Mouse (Mus musculus) gastrocnemius, adult 8-10 months (tissue): Measurements from ENCODE around the gene March10. TPM values are rescaled to one million over a fixed set of nuclear protein-coding genes. Genes with fewer than 3 reads are reported as not detected.

ENCODE experiments used
- DNase-seq, 2 experiments: peaks; one replicate each; pipeline ENCODE4 v3.0.0; 2022; ENCODE audit warnings: low spot score in 2 of 2
- total RNA-seq, 4 experiments: library from RNA; stranded (reverse); gene quantifications; 2 replicates each; pipeline ENCODE4 v1.2.4; 2022

March10 gene
- total RNA-seq, 4 experiments from 2014 or later, result not detected

DNA sequence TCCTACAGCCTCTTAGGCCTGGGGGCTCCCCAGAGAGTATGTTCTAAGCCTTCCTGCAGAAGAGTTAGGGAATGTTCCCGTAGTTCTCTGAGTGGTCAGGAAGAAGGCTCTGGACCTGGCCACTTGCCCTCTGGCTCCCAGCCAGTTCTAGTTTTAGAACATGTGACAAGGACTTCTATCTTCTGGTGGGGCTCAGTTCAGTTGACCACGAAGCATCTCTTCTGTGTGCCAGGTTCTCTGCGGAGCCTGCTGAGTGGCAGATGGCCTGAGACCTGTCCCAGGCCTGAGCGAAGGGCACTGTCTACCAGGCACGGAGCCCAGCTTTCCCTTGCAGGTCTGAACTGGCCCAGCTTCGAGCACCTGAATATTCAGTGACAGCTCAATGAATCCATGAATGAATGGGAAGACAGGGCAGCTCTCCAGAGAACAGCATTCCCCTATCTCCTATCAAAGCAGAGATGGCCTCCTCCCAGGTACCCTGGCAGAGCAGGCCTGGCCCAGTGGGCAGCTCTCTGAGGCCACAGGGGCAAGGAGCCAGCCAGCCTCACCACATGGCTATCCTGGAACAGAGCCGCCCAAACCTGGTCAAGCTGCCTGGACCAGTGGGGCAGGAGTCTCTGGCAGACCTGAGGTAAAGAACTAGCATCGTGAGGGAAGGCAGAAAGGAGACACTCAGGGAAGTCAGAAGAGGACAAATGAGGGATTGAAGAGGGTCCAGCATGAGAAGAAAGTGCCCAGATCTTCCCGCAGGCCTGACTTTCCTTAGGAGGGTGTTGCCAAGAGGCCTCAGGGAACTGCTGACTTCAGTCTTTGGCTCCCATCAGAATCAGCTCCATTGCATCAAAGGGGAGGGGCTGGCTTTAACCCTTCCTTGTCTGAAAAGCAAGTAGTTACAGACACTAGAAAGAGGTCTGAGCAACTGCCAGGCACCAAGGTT is 103.3 kb downstream of the March10 start:
- peak; percentile 82 to 86 for DNase-seq

DNA sequence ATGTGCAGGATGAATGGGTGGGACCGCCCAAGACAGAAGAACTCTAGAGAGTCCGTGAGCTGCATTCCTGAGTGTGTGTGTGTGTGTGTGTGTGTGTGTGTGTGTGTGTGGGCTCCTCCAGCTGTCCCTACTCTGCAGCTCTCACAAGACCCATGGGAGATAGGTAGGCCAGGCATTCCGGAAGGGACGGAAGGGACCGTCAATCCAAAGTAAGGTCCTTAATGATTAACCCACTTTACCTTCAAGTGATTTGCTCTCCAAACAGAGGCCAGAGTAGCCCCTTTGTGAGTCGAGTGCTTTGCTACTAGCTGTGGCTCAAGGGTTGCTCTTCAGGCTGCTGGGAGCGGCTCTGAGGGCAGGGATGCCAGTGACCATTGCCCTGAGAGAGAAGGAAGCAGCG is 104.4 kb downstream of the March10 start:
- DNase-seq, result no peak

DNA sequence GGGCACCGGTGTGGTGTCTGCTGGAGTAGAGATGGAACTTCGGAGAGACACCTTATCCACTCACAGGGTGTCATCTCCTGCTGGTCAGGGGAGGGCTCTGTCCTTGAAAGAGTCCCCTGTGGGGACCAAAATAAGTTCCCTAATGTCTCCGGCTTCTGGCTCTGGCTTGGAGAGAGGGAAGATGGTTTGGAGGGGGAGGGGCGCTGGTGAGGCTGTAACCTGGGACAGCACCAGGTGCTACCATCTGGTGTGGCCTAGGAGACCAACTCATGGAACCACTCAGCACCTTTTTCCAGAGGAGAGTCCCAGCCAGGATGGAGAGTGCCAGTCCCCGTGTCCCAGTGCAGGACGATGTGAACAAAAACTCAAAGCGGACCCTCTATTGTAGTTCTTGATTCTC is 105.9 kb downstream of the March10 start:
- DNase-seq, result no peak

DNA sequence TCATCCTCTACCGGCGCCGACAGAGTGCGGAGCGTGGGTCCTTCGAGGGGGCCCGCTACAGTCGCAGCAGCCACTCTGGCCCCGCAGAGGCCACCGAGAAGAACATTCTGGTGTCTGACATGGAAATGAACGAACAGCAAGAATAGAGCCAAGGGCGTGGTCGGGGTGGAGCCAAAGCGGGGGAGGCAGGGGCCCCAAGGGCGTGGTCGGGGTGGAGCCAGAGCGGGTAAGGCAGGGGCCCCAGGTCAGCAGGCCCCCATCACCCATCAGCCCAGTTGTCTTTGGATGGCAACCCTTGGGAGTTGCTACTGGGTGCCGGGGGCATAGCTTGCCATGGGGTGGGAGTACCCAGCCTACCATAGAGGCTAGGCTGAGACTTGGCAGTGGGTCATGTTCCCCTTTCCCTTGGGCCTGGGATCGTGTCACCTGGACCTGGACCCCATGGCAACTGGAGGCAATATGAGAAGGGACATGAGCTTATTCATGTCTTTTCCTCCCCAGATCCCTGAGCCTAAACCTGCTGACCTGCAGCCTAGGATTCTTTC is 106.7 kb downstream of the March10 start:
- DNase-seq, result no peak

DNA sequence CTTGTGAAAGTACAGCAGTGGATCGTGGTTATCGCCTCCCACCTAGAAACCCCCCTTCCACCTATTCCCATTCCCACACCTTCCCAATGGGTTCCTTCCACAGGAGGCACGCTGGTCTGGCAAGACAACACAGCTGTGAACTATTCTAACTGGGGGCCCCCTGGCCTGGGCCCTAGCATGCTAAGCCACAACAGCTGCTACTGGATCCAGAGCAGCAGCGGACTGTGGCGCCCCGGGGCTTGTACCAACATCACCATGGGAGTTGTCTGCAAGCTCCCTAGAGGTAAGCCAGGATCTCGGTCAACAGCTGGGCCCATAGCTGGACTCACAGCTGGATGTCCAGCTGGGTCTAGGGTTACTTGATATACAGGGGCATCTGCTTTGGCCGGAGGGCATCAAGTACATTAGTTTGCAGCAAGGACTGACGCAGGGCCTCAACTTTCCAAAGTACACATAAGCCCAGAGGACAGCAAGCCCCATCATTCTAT is 108.0 kb downstream of the March10 start:
- no peak for DNase-seq

DNA sequence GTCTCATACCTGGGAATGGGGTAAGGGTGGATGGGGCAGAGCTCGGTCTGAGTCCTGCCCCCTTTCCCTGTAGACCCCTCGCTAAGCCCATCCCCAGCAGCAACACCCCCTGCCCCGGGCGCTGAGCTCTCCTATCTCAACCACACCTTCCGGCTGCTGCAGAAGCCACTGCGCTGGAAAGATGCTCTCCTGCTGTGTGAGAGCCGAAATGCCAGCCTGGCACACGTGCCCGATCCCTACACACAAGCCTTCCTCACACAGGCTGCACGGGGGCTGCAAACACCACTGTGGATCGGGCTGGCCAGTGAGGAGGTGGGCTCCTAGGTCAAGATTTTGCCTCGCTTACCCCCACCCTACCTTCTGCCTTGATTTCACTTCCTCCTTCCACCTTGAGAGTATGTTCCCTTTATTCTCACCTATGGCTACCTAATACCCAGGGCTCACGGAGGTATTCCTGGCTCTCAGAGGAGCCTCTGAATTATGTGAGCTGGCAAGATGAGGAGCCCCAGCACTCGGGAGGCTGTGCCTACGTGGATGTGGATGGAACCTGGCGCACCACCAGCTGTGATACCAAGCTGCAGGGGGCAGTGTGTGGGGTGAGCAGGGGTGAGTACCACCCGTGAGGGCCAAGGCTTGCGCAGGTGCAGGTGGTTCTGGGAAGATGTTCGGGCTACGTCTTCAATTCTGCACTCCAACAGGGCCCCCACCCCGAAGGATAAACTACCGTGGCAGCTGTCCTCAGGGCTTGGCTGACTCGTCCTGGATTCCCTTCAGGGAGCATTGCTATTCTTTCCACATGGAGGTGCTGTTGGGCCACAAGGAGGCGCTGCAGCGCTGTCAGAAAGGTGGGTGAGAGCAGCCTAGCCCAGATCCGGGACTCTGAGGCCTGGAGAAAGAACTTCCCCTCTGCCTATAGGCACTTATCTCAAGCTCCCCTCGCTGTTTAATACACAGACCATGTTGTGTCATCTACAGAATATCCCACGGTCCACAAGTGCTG is 109.1 kb downstream of the March10 start:
- DNase-seq, result peak; percentile 60 to 75

DNA sequence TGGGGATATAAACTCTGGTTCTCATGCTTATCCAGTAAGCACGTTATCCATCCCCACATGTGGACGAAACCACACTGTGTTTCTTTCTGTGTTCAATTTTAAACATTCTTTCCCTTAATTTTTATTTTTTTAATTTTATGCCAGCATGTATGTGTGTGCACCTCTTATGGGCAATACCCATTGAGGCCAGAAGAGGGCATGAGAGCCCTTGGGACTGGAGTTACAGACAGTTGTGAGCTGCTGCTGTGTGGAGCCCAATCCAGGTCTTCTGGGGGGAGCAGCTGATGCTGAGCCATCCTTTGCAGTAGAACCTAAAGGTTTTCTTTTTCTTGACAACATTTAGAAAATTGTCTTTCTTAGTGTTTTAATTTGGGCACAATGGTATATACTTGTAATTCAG is 111.3 kb downstream of the March10 start:
- no peak for DNase-seq

DNA sequence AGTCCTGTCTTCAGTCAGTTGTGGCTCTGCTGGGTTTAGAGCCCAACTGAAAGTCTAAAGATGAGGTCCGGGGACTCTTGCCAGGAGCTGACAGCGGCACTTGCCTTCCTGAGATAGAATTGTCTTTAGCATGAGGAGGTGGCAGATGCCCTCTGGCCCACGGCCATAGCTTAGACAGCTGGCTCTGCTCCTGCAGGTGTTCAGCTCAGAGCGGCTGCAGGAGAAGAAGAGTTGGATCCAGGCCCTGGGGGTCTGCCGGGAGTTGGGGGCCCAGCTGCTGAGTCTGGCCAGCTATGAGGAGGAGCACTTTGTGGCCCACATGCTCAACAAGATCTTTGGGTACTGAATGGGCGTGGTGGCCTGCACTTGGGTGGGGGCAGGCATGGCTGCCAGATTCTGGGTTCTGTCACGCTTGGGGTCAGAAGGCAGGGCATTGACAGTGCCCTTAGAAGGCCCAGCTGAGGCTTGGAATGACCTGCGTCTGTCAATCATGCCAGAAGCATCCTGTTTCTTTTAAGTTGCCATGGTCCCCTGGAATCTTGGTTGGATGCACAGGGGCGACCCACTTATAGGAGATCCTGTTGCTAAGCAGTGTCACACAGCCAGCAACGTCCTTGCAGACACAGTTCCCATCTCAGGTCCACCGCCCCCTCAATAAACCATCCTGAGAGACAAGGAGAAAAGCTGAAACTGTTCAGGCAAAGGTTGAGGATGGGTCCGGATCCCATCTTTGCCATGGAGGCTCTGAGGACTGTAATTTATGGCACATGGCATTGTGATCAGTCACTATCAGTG is 117.7 kb downstream of the March10 start:
- DNase-seq, result no peak

DNA sequence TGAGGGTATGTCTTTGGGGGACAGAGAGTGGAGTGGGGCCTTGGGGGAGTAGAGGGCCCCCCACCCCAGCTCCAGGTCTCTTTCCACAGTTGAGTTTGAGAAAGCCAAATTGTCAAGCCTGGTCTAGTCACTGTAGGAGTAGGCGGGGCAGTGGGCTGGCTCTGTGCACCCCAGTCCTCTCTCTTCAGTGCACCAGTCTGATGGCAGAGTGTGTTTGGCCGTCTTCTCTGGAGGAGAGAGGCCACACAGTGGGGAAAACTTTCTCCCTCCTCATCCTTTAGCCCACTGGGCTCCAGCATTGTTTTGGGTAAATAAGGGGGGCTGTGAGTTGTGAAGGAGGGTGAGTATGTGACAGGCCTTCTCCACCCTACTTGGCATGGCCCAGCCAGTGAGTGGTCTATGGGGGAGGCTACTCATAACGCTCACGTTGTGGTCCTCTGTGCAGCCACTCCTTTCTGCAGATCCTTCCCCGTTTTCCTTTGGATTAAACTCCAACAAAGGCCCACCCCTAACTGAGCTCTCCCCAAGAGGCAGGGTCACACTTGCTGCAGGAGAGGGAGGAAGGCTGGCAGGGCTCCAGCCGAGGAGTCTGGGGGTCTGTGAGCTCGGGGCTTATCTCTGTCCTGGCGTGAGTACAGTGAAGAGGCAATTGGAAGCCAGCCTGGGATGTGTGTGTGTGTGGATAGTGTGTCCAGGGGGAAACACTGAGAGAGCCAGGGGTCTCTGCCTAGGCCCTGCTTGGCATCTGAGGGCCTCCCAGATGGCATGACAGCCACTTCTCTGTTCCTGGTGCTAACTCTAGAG is 122.5 kb downstream of the March10 start:
- DNase-seq, result no peak

DNA sequence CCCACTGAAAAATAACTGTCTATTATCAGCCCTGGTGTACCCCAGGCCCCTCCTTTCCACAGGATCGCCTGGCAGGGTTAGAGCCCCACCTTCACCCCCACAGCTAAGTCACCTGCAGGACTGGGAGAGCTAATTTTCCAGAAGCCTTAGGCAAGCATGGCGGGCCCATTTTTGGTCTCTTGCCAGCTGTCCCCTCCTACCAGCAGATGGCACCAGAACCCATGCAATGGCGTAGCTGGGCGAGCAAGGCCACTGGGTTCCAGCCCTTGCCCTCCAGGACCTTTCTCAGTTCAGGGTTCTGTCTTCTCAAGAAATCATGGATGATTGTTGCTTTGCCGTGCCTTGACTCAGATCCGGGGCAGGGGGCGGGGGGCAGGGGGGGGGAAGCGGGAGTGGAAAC is 124.1 kb downstream of the March10 start:
- DNase-seq, result peak; percentile 40 to 55

DNA sequence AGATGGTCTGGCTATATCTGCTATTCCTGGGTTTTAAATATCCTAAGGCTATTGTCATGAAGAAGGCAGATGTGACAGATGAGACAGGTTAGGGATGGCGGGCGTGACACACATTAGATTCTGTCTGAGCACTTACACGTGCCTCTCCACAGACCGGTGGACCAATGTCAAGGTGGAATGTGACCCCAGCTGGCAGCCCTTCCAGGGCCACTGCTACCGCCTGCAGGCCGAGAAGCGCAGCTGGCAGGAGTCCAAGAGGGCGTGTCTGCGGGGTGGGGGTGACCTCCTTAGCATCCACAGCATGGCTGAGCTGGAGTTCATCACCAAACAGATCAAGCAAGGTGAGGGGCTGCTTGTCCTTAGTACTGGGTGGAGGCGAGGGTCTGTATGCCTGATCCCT is 124.8 kb downstream of the March10 start:
- DNase-seq, result peak; percentile 53 to 74

DNA sequence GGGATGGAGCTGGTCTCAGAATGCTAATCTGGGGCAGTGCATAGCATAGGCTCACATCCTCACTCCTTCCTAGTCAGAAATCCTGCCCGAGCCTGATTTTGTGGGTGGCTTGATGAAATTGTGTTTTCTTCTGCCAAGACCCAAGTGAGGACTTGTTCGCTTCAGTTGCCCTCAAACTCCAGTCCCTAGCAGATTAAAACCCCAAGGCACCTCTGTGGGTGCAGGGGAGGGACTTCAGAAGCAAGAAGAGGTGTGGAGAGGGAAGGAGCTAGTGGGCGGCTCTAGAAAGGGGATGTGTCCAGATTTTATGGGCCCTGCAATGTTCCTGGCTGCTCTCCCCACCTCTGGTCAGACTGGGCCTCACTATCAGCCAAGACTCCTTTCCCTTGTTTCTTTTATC is 125.4 kb downstream of the March10 start:
- DNase-seq, result no peak

DNA sequence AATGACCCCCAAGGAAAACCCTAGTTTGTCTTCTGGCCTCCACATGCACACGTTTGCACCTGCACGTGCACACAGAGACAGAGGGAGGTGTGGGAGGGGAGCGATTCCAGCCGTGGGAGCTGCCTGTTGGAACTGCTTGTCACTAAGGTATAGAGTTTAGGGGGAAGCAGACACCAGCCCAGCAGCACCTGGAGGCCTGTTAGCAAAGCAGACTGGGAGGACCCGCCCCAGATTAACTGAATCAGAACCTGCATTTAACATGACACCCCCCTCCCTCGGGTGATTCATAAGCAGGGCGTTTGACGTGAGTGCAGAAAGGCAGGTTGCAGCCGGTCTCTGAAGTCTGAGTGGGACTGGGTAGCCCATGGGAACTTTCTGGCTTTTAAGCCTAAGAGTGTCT is 126.6 kb downstream of the March10 start:
- no peak for DNase-seq

DNA sequence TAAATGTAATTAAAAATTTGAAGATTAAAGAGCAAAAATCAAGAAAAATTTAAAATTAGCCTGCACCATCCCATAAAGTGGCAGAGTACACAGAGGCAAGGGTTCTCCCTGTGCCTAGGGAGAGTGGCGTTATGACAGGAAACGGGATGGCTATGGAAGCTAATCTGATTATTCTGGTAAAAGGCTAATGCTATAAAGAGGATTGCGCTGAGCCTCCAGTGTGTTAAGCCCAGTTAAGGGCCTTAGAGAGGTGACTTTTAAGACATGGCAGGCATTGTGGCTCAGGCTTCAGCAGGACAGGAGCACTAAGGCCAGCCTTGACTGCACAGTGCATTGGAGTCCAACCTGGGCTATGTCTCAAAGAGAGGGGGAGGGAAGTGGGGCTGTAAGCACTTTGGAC is 129.4 kb downstream of the March10 start:
- DNase-seq, result no peak

DNA sequence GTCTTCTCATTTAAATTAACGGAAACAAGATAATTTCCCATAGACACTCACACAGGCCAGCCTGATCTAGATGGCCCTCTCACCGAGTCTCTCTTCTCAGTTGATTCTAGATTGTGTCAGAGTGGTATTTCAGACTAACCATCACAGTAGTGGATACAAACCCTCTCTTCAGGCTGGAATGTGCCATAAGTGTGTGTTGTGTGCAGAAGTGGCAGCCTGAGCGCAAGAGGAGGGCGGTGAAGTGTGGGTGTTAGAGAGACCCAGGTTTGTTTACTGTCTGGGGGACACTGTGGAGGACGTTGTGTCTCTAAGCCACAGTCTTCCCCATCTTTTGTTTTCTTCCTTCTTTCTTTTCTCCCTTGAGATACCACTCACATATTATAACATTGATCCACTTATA is 133.0 kb downstream of the March10 start:
- DNase-seq, result no peak

DNA sequence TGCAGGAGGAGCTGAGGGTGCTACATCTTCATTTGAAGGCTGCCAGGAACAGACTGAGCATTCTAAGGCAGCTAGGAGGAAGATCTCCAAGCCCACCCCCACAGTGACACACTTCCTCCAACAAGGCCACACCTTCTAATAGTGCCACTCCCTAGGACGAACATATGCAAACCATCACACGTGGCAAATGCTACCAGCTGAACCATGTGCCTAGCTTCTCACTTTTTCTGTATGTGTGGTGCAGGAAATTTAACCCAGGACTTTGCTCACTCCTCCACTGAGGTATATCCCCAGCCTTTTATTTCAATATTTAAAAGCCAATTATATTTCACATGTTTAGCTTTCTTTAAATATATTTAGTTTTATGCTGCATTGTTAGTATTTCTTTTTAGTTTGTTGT is 135.4 kb downstream of the March10 start:
- DNase-seq, result no peak

DNA sequence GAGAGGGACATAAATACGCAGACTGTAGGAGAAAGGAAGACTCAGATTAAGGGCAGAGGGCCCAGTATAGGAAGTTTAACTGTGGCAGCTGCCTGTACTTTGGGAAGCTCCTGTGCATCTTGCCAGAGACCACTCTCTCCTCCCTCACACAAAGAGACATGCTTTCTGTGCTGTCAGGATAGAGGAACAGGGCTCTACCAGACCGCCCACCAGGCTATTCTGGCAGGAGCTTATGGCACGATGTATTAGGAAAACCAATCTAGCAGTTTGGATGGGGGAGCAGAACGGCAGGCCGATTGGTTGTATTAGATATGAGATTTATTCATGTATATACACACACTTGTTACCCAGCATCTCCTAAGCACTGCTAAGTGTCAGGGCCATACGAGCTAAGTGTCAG is 138.8 kb downstream of the March10 start:
- no peak for DNase-seq

DNA sequence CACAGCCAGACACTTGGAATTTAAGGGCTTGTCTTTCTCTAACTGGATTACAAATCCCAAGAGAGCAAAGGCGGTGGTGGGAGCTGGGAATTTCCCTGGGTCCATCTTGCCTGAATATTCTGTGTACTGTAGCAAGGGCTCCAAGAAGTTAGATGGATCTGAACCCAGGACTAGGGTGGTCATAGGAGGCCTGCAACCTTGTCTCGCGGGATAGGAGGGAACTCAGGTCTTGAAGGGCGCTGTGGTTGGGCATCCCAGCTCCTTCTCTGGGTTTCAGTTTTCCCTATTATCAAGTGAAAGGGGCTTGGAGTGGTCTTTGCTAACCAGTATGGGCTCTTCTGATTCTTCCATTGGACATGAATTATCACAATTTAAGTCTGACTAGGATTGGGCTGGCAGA is 140.4 kb downstream of the March10 start:
- DNase-seq, result no peak

DNA sequence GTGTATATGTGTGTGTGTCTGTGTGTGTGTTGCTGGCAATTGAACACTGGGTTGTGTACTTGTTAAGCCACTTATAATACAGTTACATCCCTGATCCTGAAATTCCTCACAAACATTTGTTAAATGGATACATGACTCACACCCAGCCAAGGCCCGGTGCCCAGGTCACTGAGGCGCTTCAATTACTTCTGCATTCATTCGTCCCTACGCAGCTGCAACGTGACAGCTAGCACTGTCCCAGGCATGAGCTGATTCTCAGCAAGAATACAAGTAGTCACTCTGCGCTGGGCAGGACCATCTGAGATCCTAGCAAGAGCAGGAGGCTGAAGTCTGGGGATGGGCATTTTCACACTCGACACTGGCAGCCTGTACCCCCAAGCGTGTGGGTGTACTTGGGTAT is 141.2 kb downstream of the March10 start:
- no peak for DNase-seq

DNA sequence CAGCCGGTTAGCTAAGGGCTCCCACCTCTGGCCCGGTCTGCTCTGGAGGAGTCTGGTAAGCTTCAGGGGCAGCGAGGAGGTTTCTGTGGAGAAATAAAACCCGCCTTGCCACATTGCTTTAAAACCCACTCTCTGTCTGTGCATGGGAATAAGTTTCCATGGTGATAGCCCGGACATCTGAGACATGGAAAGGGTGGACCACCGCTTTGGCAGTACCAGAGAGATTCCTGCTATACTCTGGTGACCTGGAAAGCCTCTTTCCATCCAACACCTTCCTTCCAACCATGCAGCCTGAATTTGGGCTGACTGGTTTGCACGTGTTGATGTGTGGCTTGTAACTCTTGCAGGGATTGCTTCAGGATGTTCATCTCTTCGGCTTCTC is 142.9 kb downstream of the March10 start:
- DNase-seq, result no peak
